Mouse (Mus musculus): ENCODE data around the gene Mbd5. TPM values are rescaled to one million over a fixed set of nuclear protein-coding genes. Genes with fewer than 3 reads are reported as not detected.

The Mbd5 gene
- polyA plus RNA-seq, 1 experiment from 2014 or later: 33.8 TPM

DNA sequence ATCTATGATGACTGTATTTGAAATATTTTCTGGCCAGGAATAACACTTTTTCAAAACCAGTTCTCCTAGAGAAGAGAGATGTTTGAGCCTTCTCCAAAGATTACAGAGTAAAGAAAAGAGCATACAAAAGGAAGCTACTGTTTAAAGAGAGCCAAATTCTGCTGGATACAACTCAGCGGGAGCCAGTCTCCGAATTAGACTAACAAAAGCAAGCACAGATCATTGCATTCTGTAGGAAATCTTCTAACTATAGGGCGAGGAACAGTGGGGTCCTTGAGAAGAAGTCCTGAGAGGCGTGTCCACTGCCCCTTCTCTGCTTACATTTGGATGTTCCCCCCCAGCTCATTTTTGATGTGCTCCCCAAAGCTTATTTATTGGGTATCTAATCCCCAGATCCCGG lies 422.3 kb downstream of the Mbd5 start:
- H3K9me3 ChIP-seq (replicated peaks; ENCODE audit: control insufficient read depth, low read length): no peaks in the 10 kb centered on the region
- 59% methylated on average over 5 of the region's 5 CpGs for WGBS
- no peak overlapping the region for H3K4me2 ChIP-seq (ENCODE audit: low read depth, low read length)
- H3K9ac ChIP-seq (replicated peaks; ENCODE audit: low read length): no peak overlapping the region
- H3K4me3 ChIP-seq (ENCODE audit: low read depth, low read length): no peak overlapping the region
- H3K36me3 ChIP-seq (replicated peaks; ENCODE audit: control insufficient read depth, insufficient read depth, low read depth, low read length): no peaks in the 10 kb centered on the region
- DNase-seq (ENCODE audit: low spot score) (no peak), ATAC-seq (replicated peaks; ENCODE audit: insufficient number of reproducible peaks, low FRiP score, low TSS enrichment, low read depth) (no peak)
- H3K27me3 ChIP-seq (ENCODE audit: control insufficient read depth, insufficient read depth, low read length): no peaks in the 10 kb centered on the region
- no peaks in the 10 kb centered on the region for H3K4me1 ChIP-seq (ENCODE audit: control insufficient read depth, insufficient read depth, low read length)
- no peak overlapping the region for H3K27ac ChIP-seq (replicated peaks; ENCODE audit: low read depth, low read length)

DNA sequence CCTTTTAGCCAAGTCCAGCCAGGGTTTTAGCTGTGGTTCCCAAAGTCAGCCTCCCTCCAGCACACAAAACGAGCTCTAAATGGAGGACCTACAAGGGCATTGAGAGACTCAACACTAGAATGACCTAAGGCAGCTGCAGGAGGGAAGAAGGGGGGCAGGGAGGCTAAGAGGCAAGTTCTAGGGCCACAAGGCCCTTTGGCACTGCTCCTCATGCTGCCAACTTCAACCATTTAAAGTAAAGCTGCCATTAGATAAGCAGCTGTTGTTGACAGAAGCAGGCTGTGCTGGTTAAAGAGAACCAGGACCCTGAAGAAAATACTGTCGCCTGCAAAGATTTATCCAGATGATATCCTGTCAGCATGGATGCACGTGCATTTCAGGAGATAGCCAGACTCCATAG lies 423.3 kb downstream of the Mbd5 start:
- Histone ChIP-seq H3K9ac (replicated peaks; ENCODE audit: low read length) (no peak overlapping the region), H3K27ac (replicated peaks; ENCODE audit: low read depth, low read length) (no peak overlapping the region), H3K4me2 (ENCODE audit: low read depth, low read length) (no peak overlapping the region), H3K4me1 (ENCODE audit: control insufficient read depth, insufficient read depth, low read length) (no peaks in the 10 kb centered on the region), H3K4me3 (ENCODE audit: low read depth, low read length) (no peak overlapping the region), H3K36me3 (replicated peaks; ENCODE audit: control insufficient read depth, insufficient read depth, low read depth, low read length) (no peaks in the 10 kb centered on the region), H3K9me3 (replicated peaks; ENCODE audit: control insufficient read depth, low read length) (no peaks in the 10 kb centered on the region), H3K27me3 (ENCODE audit: control insufficient read depth, insufficient read depth, low read length) (no peaks in the 10 kb centered on the region)
- WGBS: 53% methylated on average over 3 of the region's 3 CpGs
- no peak for DNase-seq (ENCODE audit: low spot score)
- ATAC-seq (replicated peaks; ENCODE audit: insufficient number of reproducible peaks, low FRiP score, low TSS enrichment, low read depth): no peak

Other genes starting within 250 kb of the Mbd5 start
- gene Acvr2a, start 135.4 kb upstream of the Mbd5 start, polyA plus RNA-seq (2014; fragmentation: Nextera tagmentation; extraction: Ambion mirVana): 28.3 and 34.7 TPM in 2 replicates
- gene Orc4, start 769 bp downstream of the Mbd5 start, polyA plus RNA-seq (2014; fragmentation: Nextera tagmentation; extraction: Ambion mirVana): 136 and 148 TPM in 2 replicates

Data from embryonic facial prominence, embryonic 11.5 days (tissue).